Mouse (Mus musculus) ES-CJ7 (cell line): ENCODE results near the gene Thsd1.

Experiments used
- DNase-seq: peaks from one replicate; pipeline ENCODE4 v3.0.0; 2011; ENCODE audit warnings: low read depth, low spot score

Gene Thsd1

DNA sequence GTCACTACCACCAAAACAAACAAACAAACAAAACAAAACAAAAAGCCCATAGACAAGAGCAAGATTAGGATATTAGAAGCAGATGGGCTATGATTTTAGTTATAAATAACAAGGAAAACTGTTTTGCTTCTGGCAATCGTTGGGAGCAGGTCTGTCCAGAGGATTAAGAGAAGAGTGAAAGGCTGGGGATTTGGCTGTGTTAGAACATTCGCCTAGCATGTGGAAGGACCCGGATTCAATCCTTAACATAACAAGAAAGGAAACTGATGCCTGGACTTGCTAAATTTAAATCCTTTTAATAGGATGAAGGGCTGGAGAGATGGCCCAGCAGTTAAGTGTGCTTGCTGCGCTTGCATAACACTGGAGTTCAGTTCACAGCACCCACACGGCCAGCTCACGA is 37.2 kb downstream of the Thsd1 start:
- DNase-seq: no peak

- no peak for DNase-seq
Observed at GRCm38 (mm10) chr8:22264787-22265186, 37.7 kb downstream of the Thsd1 start.

DNA sequence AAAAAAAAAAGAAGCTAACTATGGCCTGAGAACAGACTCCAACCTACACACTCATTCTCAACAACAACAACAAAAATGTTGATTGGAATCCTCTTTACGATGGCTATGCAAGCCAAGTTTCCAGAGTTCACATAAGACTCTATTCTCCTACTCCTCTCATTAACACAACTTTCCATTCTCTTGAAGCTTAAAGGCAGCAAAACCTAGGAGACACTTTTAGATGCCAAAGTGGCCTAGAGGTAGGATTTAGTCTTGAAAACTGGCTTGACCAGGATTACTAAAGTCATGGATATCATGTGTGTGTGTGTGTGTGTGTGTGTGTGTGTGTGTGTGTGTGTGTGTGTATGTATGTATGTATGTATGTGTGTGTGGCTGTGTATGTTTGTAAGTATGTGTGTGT is 38.1 kb downstream of the Thsd1 start:
- DNase-seq: no peak

DNA sequence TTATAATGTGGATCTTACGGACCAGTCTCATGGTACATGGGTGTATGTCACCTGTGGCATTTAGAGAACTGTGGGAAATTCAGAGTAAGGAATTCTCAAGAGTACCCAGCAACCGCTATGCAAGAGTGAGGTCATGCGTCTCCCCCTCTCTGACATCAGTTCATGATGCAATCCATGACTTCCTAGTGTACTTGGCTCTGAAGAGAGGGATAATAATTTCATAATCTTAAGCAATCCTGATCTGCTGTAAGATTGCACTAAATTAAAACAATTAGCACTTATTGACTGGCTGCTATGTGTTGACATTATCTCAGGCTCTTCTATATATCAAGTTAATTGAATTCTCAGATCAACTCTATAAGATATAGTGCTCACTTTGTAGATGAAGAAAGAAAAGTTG is 39.7 kb downstream of the Thsd1 start:
- no peak for DNase-seq

- no peak for DNase-seq
Observed at GRCm38 (mm10) chr8:22273142-22273541, 46.0 kb downstream of the Thsd1 start.

DNA sequence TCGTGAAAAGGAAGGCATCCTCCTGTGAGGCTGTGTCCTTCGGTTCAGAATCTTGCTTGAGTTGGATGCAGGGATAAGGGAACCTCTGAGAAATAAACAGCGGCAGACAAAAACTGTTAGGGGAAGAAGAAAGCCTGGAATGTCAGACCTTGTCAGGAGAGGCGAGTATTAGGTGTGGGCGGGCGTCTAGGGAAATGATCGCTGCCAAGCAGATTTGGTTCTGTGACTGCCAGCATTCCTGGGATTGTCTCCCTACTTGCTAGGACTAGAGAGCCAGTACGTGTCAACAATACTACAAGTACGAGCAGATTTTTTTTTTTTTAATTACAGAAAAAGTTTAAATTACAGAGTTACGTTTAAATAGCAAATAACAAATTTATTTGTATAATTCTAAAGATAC is 47.5 kb downstream of the Thsd1 start:
- no peak for DNase-seq

DNA sequence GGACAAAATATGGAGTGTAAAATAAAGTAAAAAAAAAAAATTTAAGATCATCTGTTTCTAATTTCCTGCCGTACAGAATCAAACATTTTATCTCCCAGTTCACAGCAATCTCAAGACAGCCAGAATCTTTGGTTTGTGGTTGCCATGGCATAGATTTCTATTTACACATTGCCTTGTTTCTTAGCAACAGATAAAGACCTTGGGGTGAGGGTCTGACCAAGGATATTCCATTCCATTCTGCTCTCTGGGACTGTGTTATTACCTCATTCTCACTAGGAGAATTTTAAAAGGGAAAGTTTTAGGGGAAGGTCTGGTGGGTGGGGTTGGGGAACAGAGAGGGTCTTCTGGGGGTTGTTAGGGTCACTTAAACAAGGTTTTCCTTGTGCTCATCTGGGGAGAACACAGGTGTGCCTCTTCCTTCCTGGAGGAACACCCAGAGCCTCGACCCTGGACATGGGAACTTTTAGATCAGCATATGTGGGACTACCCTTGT is 55.9 kb downstream of the Thsd1 start, which contains the start of gene Tpte:
Gene Tpte, plus strand, starts transcription at position 443 of the 493 bp plus-strand sequence.
- DNase-seq: no peak

GRCm38 (mm10) chr8:22302326-22302725 is 75.2 kb downstream of the Thsd1 start:
- no peak for DNase-seq

DNA sequence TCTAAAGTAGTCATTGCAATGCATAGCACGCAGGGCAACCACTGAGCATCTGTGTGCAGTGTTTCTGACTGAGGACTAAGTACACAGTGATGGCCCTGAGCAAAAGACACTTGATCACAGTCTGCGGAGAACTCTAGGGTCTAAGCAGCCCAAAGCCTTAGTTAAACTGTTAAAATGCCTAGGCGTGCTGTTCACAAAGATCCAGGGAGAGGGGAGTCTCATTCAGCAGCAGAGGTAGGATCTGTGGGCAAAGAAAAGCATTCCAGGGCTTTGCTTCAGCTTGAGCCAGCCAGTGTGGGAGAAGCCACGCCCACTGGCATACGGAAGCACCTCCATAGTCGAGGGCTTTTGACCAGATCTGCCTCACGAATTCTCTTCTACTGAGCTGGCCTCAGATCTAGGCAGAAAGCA is 75.8 kb downstream of the Thsd1 start:
- DNase-seq: peak; percentile 45

DNA sequence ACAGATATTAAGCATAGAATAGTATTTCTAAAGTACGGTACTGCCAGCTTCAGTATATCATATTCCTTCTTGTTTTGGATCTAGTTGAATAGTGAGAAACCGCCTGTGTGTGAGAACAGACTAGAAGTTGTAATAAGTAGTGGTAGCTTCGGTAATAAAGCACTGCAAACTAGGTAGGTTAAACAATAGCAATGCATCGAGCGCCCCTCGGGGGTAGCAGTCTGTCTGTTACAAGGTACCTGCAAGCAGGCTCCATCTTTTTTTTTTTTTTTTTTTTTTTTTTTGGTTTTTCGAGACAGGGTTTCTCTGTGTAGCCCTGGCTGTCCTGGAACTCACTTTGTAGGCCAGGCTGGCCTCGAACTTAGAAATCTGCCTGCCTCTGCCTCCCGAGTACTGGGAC is 76.9 kb downstream of the Thsd1 start:
- peak; percentile 30 for DNase-seq

DNA sequence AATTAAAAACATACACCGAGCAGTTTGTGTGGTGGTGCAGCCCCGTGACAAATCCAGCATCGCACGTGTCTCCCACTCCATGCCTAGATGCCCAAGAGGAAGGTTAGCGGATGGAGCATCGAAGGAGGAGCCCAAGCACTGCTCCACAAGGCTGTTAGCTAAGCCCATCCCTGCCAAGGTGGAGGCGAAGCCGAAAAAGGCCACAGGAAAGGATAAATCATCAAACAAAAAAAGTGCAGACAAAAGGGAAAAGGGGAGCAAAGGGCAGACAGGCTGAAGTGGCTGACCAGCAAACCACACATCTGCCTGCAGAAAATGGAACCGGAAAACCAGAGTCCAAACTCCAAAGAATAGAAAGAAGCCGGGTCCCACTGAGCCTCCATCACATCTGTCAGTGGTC is 79.9 kb downstream of the Thsd1 start:
- no peak for DNase-seq
